Mouse (Mus musculus): ENCODE results near the gene Gnb3. TPM values are rescaled to one million over a fixed set of nuclear protein-coding genes. Genes with fewer than 3 reads are reported as not detected.
A peak's percentile ranks its signal among the peaks of the same experiment; 100 is the strongest.

Gene Gnb3
- polyA plus RNA-seq, 1 experiment from 2014 or later, result 0.69 TPM

- peak; percentile 93 for ATAC-seq (ENCODE audit: low FRiP score)
- Histone ChIP-seq H3K36me3 (peaks cover 22% of the 10 kb centered on the region), H3K9ac (replicated peaks) (peak within 1 kb of the TSS; percentile 68), H3K4me3 (replicated peaks) (peak within 1 kb of the TSS; percentile 75), H3K9me3 (replicated peaks) (no peaks in the 10 kb centered on the region), H3K4me1 (peaks cover 23% of the 10 kb centered on the region), H3K27ac (replicated peaks) (peak within 1 kb of the TSS; percentile 90), H3K27me3 (replicated peaks) (no peaks in the 10 kb centered on the region), H3K4me2 (peak within 1 kb of the TSS; percentile 90)
- under 1% methylated on average over 55 of the region's 55 CpGs for WGBS
Measured at GRCm38 (mm10) chr6:124828868-124829798, 10.9 kb downstream of the Gnb3 start, which contains the start of the genes Usp5 and Cdca3. Gene Usp5, minus strand, starts transcription at chr6:124829484. Gene Cdca3, plus strand, starts transcription at chr6:124829547.

GRCm38 (mm10) chr6:124828101-124828592 lies 11.9 kb downstream of the Gnb3 start:
- no peak for ATAC-seq (ENCODE audit: low FRiP score)
- Histone ChIP-seq H3K27me3 (replicated peaks) (no peaks in the 10 kb centered on the region), H3K27ac (replicated peaks) (peak overlapping the region; percentile 90), H3K9ac (replicated peaks) (peak overlapping the region; percentile 68), H3K4me1 (peaks cover 23% of the 10 kb centered on the region), H3K36me3 (peaks cover 32% of the 10 kb centered on the region), H3K4me3 (replicated peaks) (peak overlapping the region; percentile 75), H3K4me2 (peak overlapping the region; percentile 90), H3K9me3 (replicated peaks) (no peaks in the 10 kb centered on the region)
- WGBS, result 21% methylated on average over 10 of the region's 10 CpGs

GRCm38 (mm10) chr6:124822049-124822448 lies 18.0 kb downstream of the Gnb3 start:
- H3K9ac ChIP-seq (replicated peaks), result no peak overlapping the region
- no peaks in the 10 kb centered on the region for H3K27me3 ChIP-seq (replicated peaks)
- no peaks in the 10 kb centered on the region for H3K9me3 ChIP-seq (replicated peaks)
- peaks cover 93% of the 10 kb centered on the region for H3K36me3 ChIP-seq
- H3K4me3 ChIP-seq (replicated peaks), result no peak overlapping the region
- 94% methylated on average over 4 of the region's 4 CpGs for WGBS
- H3K27ac ChIP-seq (replicated peaks), result no peak overlapping the region
- H3K4me2 ChIP-seq, result no peak overlapping the region
- ATAC-seq (ENCODE audit: low FRiP score), result no peak
- H3K4me1 ChIP-seq, result peaks cover under 1% of the 10 kb centered on the region; the same call in 1 of the 2 replicates

- peaks cover 100% of the 10 kb centered on the region for H3K36me3 ChIP-seq
- H3K9ac ChIP-seq (replicated peaks), result no peak overlapping the region
- no peaks in the 10 kb centered on the region for H3K4me1 ChIP-seq
- H3K27me3 ChIP-seq (replicated peaks), result no peaks in the 10 kb centered on the region
- no peak for ATAC-seq (ENCODE audit: low FRiP score)
- no peak overlapping the region for H3K4me2 ChIP-seq
- H3K4me3 ChIP-seq (replicated peaks), result no peak overlapping the region
- no peaks in the 10 kb centered on the region for H3K9me3 ChIP-seq (replicated peaks)
- H3K27ac ChIP-seq (replicated peaks), result no peak overlapping the region
- 96% methylated on average over 5 of the region's 5 CpGs for WGBS
Measured at GRCm38 (mm10) chr6:124820891-124821290, 19.2 kb downstream of the Gnb3 start.

- no peaks in the 10 kb centered on the region for H3K9me3 ChIP-seq (replicated peaks)
- H3K4me1 ChIP-seq, result peaks cover 16% of the 10 kb centered on the region
- WGBS, result 91% methylated on average over 8 of the region's 8 CpGs
Measured at GRCm38 (mm10) chr6:124817971-124818370, 22.1 kb downstream of the Gnb3 start.

GRCm38 (mm10) chr6:124817563-124817962 lies 22.5 kb downstream of the Gnb3 start:
- ATAC-seq (ENCODE audit: low FRiP score), result no peak
- no peaks in the 10 kb centered on the region for H3K9me3 ChIP-seq (replicated peaks)
- no peak overlapping the region for H3K9ac ChIP-seq (replicated peaks)
- no peak overlapping the region for H3K4me2 ChIP-seq
- 96% methylated on average over 8 of the region's 8 CpGs for WGBS
- peaks cover 20% of the 10 kb centered on the region for H3K4me1 ChIP-seq
- no peak overlapping the region for H3K4me3 ChIP-seq (replicated peaks)
- H3K27me3 ChIP-seq (replicated peaks), result no peaks in the 10 kb centered on the region
- H3K36me3 ChIP-seq, result peaks cover 72% of the 10 kb centered on the region
- no peak overlapping the region for H3K27ac ChIP-seq (replicated peaks)

More at GRCm38 (mm10) chr6:124817971-124818370, 22.1 kb downstream of the Gnb3 start:
- ATAC-seq (ENCODE audit: low FRiP score), result no peak
- H3K9ac ChIP-seq (replicated peaks), result no peak overlapping the region
- no peaks in the 10 kb centered on the region for H3K27me3 ChIP-seq (replicated peaks)
- H3K4me2 ChIP-seq, result no peak overlapping the region
- H3K36me3 ChIP-seq, result peaks cover 76% of the 10 kb centered on the region
- H3K27ac ChIP-seq (replicated peaks), result no peak overlapping the region
- H3K4me3 ChIP-seq (replicated peaks), result no peak overlapping the region

DNA sequence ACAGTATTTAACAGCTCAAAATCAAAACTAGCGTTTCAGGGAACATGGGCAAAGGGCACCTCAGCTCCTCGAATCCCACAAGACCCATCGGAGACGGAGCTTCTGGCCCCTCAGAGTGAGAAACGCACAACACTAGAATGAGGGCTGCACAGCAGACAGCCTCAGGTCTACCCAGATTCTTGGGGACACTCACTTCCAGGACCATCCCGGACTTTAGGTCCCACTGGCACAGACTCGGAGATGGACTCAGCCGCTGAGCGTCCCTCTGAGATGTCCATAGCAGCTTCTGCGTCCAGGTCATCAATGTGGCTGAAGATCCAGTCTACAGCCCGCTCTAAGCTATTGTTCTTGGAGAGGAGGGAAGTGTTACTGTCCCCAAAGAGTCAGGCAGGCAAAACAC lies 22.9 kb downstream of the Gnb3 start:
- Histone ChIP-seq H3K27me3 (replicated peaks) (no peaks in the 10 kb centered on the region), H3K4me3 (replicated peaks) (no peak overlapping the region), H3K9me3 (replicated peaks) (no peaks in the 10 kb centered on the region), H3K27ac (replicated peaks) (no peak overlapping the region), H3K4me2 (no peak overlapping the region), H3K9ac (replicated peaks) (no peak overlapping the region), H3K4me1 (peaks cover 24% of the 10 kb centered on the region), H3K36me3 (peaks cover 67% of the 10 kb centered on the region)
- WGBS, result 95% methylated on average over 11 of the region's 11 CpGs
- no peak for ATAC-seq (ENCODE audit: low FRiP score)

GRCm38 (mm10) chr6:124816611-124817010 lies 23.5 kb downstream of the Gnb3 start:
- H3K4me1 ChIP-seq, result peaks cover 29% of the 10 kb centered on the region
- no peak overlapping the region for H3K4me2 ChIP-seq
- peaks cover 65% of the 10 kb centered on the region for H3K36me3 ChIP-seq
- H3K27me3 ChIP-seq (replicated peaks), result no peaks in the 10 kb centered on the region
- no peaks in the 10 kb centered on the region for H3K9me3 ChIP-seq (replicated peaks)
- ATAC-seq (ENCODE audit: low FRiP score), result no peak
- H3K27ac ChIP-seq (replicated peaks), result no peak overlapping the region
- H3K4me3 ChIP-seq (replicated peaks), result no peak overlapping the region
- 95% methylated on average over 4 of the region's 4 CpGs for whole genome bisulfite sequencing
- no peak overlapping the region for H3K9ac ChIP-seq (replicated peaks)

DNA sequence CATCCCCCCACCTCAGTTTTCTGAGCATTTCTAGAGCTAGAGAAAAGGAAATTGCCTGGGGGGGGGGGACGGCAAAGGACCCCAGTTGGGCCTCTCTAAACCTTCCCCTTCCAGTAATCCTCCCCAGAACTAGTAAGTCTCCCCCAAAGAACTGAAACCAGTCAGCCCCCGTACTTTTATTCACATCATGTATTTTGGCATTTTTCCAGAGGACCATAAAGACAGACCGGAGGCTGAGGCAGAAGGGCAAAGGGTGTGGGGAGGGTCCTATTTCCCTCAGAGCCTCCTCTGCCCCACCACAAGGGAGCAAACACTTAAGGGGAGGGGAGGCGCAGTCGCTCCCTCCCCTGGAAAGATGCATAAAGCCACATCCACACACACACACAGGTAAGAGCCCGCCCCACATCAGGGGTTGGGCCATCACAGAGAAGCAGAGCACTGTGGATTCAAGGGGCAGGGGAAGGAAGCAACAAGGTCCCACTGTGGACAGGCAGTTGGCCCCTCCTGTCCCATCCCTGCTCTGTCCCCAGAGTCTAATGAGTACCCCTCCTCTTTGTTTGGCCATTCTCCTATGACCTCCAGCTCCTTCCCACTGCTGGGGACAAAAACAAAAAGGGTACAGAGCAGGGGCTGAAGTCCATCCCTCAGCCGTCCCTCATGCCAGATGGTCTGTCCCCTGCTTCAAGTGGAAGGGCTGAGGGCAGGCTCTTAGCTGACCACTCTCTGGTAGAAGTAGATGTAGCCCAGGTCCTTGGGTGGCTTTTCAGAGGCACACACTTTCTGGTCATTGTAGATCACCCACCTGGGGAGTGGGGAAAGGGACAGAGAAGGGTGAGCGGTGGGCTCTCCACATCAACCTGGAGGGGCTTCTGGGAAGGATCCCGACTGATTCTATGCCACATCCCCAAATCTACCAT lies 25.0 kb downstream of the Gnb3 start:
- peaks cover 34% of the 10 kb centered on the region for H3K4me1 ChIP-seq
- peak overlapping the region; percentile 89; the same call in 1 of the 2 replicates for H3K27ac ChIP-seq (replicated peaks)
- H3K9ac ChIP-seq (replicated peaks), result no peak overlapping the region
- no peak for ATAC-seq (ENCODE audit: low FRiP score)
- no peak overlapping the region for H3K4me3 ChIP-seq (replicated peaks)
- 65% methylated on average over 8 of the region's 9 CpGs for WGBS
- H3K9me3 ChIP-seq (replicated peaks), result no peaks in the 10 kb centered on the region
- peaks cover 60% of the 10 kb centered on the region for H3K36me3 ChIP-seq
- H3K27me3 ChIP-seq (replicated peaks), result no peaks in the 10 kb centered on the region
- H3K4me2 ChIP-seq, result peak overlapping the region; percentile 79

DNA sequence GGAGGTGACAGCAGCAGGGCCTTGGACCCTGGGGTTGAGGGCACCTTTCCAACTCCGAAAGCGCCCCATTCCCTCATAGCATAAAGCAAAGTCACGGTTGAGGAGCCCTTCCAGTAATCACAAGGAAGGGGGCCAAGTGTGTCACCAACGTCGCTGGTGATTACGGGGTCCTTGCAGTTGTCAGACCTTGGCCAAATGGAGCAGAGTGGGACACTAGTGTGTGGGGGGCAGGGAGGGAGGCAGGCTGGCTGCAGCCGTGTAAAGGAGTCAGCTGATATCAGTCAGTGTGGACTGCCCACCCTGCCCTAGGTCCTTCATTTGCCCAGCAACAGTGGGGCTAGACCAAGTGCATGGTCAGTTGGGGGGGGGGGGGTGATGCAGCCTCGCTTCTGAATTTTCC lies 25.6 kb downstream of the Gnb3 start:
- peak; percentile 49 for ATAC-seq (ENCODE audit: low FRiP score)
- WGBS, result 42% methylated on average over 8 of the region's 8 CpGs
- peak overlapping the region; percentile 61 for H3K4me3 ChIP-seq (replicated peaks)
- no peaks in the 10 kb centered on the region for H3K27me3 ChIP-seq (replicated peaks)
- H3K9ac ChIP-seq (replicated peaks), result peak overlapping the region; percentile 84; the same call in 1 of the 2 replicates
- no peaks in the 10 kb centered on the region for H3K9me3 ChIP-seq (replicated peaks)
- peaks cover 41% of the 10 kb centered on the region for H3K4me1 ChIP-seq
- H3K4me2 ChIP-seq, result peak overlapping the region; percentile 79
- peaks cover 53% of the 10 kb centered on the region for H3K36me3 ChIP-seq
- peak overlapping the region; percentile 89 for H3K27ac ChIP-seq (replicated peaks)

DNA sequence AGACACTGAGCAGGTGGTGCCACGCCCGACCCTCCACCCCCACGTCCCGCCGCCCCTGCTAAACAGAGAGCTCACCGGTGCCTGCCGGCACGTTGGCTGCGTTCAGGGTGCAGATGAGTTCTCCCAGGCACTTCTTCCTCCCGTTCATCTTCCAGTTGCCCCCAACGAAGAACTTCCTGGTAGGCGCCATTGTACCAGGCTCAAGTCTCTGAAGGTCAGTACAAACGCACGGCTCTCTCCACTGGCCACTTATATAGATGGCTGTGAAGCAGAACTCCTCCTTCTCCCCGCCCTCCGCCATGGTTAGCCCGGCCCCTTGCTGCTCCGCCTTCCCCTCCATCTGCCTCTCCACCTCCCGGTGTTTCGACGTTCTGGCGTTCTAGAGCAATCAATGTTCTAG lies 26.1 kb downstream of the Gnb3 start, which contains the start of gene Tpi1:
TSS of gene Tpi1 (minus strand) at position 364 of the 400 bp plus-strand sequence.
- H3K4me2 ChIP-seq, result peak within 1 kb of the TSS; percentile 79
- H3K36me3 ChIP-seq, result peaks cover 48% of the 10 kb centered on the region
- no peaks in the 10 kb centered on the region for H3K9me3 ChIP-seq (replicated peaks)
- ATAC-seq (ENCODE audit: low FRiP score), result peak; percentile 90
- H3K4me1 ChIP-seq, result peaks cover 46% of the 10 kb centered on the region
- under 1% methylated on average over 22 of the region's 22 CpGs for WGBS
- H3K27ac ChIP-seq (replicated peaks), result peak within 1 kb of the TSS; percentile 89
- H3K4me3 ChIP-seq (replicated peaks), result peak within 1 kb of the TSS; percentile 61
- no peaks in the 10 kb centered on the region for H3K27me3 ChIP-seq (replicated peaks)
- peak within 1 kb of the TSS; percentile 84 for H3K9ac ChIP-seq (replicated peaks)
